Mouse (Mus musculus) cerebellum, adult 9-11 months (tissue): ENCODE measurements around the gene Tbx22.

Experiments
- DNase-seq: peaks from one replicate; pipeline ENCODE4 v3.0.0; 2022

Tbx22 gene

GRCm38 (mm10) chrX:107667664-107668063, at the start of gene Tbx22:
TSS of gene Tbx22 (plus strand) at chrX:107667964.
- DNase-seq, result no peak

- no peak for DNase-seq
Measured at GRCm38 (mm10) chrX:107668677-107669076, 913 bp downstream of the Tbx22 start.

GRCm38 (mm10) chrX:107679203-107679602, 11.4 kb downstream of the Tbx22 start:
- no peak for DNase-seq

- DNase-seq, result no peak
Measured at GRCm38 (mm10) chrX:107708584-107708983, 40.8 kb downstream of the Tbx22 start.

- DNase-seq, result no peak
Measured at GRCm38 (mm10) chrX:107723541-107723940, 55.8 kb downstream of the Tbx22 start.
